Comparison of ENCODE assay signal across 26 mouse cellular contexts in genomic region chr19:42613647-42614225, GRCm38 (mm10). TPM values are rescaled to one million over a fixed set of nuclear protein-coding genes. Genes with fewer than 3 reads are reported as not detected.
DNase-seq lines count a peak whose midpoint lies in the region; ATAC-seq and TF ChIP-seq lines count a peak whose summit lies in the region.
"Had no signal": no experiment of that assay in that cellular context is flagged by ENCODE, and none has a peak within 500 bp of the region (broad histone marks: within the 10 kb centered on the region; RNA-seq: fewer than 3 reads in every experiment).

No protein-coding gene starts in this region.

- no peak overlapping the region for H3K9ac ChIP-seq in stomach, embryonic 16.5 days (ENCODE audit: low read length)
- H3K9ac ChIP-seq in stomach, postnatal 0 days (ENCODE audit: low read length): no peak overlapping the region
- H3K9ac ChIP-seq: forebrain, embryonic 15.5 days; liver, embryonic 12.5 days; neural tube, embryonic 12.5 days had no signal

- H3K4me1 ChIP-seq in heart, embryonic 10.5 days: peaks cover 17% of the 10 kb centered on the region
- peaks cover 9% of the 10 kb centered on the region; the same call in 1 of the 2 replicates for H3K4me1 ChIP-seq in stomach, embryonic 16.5 days (ENCODE audit: control insufficient read depth, insufficient read depth, low read length)
- no peaks in the 10 kb centered on the region for H3K4me1 ChIP-seq in stomach, postnatal 0 days (replicated peaks; ENCODE audit: control insufficient read depth, insufficient read depth)

- no peak overlapping the region for H3K27ac ChIP-seq in heart, embryonic 10.5 days
- H3K27ac ChIP-seq in stomach, embryonic 16.5 days (ENCODE audit: low read length): no peak overlapping the region
- no peak overlapping the region for H3K27ac ChIP-seq in stomach, postnatal 0 days (replicated peaks)
- H3K27ac ChIP-seq: forebrain, embryonic 15.5 days; heart, embryonic 13.5 days; intestine, embryonic 15.5 days; limb, embryonic 13.5 days; liver, embryonic 12.5 days; midbrain, embryonic 13.5 days; neural tube, embryonic 12.5 days had no signal

- no peak for TF ChIP-seq CTCF in stomach, postnatal 0 days (IDR thresholded peaks at IDR 0.05; ENCODE audit: low read depth)

- peak; percentile 26; the same call in 1 of the 2 replicates for ATAC-seq in stomach, embryonic 16.5 days (ENCODE audit: insufficient read depth, low FRiP score)
- no peak for ATAC-seq in stomach, postnatal 0 days (ENCODE audit: low FRiP score, low TSS enrichment)
- ATAC-seq: CD4-positive, CD25-positive, alpha-beta regulatory T cell, adult 4 months; forebrain, embryonic 15.5 days; hindbrain, embryonic 16.5 days; liver, embryonic 12.5 days; midbrain, embryonic 13.5 days had no signal

- H3K4me3 ChIP-seq in heart, embryonic 10.5 days: no peak overlapping the region
- no peak overlapping the region for H3K4me3 ChIP-seq in stomach, embryonic 16.5 days (replicated peaks; ENCODE audit: low read length)
- H3K4me3 ChIP-seq in stomach, postnatal 0 days (ENCODE audit: low read depth, low read length): no peak overlapping the region

- peaks cover 58% of the 10 kb centered on the region for H3K27me3 ChIP-seq in heart, embryonic 10.5 days (ENCODE audit: insufficient read depth, poor library complexity, severe bottlenecking)
- H3K27me3 ChIP-seq in stomach, embryonic 16.5 days (ENCODE audit: control insufficient read depth, insufficient read depth, low read length): no peaks in the 10 kb centered on the region
- no peaks in the 10 kb centered on the region; the same call in 1 of the 2 replicates for H3K27me3 ChIP-seq in stomach, postnatal 0 days (ENCODE audit: control insufficient read depth, insufficient read depth, low read length)

- no peak overlapping the region for H3K4me2 ChIP-seq in stomach, embryonic 16.5 days (ENCODE audit: low read depth, low read length)
- no peak overlapping the region for H3K4me2 ChIP-seq in stomach, postnatal 0 days (replicated peaks; ENCODE audit: low read depth)

- DNase-seq in heart, postnatal 10 days: peak; percentile 55 to 59
- DNase-seq in heart, embryonic 10.5 days (ENCODE audit: low spot score): no peak
- DNase-seq in stomach, postnatal 0 days (ENCODE audit: low spot score): no peak
- DNase-seq in Muller cell, postnatal 12 days (ENCODE audit: inconsistent ontology term): peak; percentile 35
- DNase-seq in yolk sac, embryonic 10.5 days (ENCODE audit: low spot score): no peak
- no peak for DNase-seq in lung, postnatal 14 days
- DNase-seq: adrenal gland, postnatal 10 days; cerebellum, adult 2 months; cerebellum, postnatal 25 days; layer of hippocampus, adult 9-11 months; lung, adult 2 months; right cerebral cortex, postnatal 25 days; thymus, adult 18-20 months had no signal

- 51% methylated on average over 7 of the region's 7 CpGs for WGBS in heart, embryonic 10.5 days
- WGBS in stomach, embryonic 16.5 days: 65% methylated on average over 7 of the region's 7 CpGs
- WGBS in stomach, postnatal 0 days: 54% methylated on average over 7 of the region's 7 CpGs

- no peak for TF ChIP-seq EP300 in stomach, postnatal 0 days (optimal IDR thresholded peaks at IDR 0.05)

- no peaks in the 10 kb centered on the region for H3K9me3 ChIP-seq in heart, embryonic 10.5 days
- H3K9me3 ChIP-seq in stomach, embryonic 16.5 days (replicated peaks; ENCODE audit: control insufficient read depth, low read length): no peaks in the 10 kb centered on the region
- no peaks in the 10 kb centered on the region for H3K9me3 ChIP-seq in stomach, postnatal 0 days (ENCODE audit: control insufficient read depth, low read length)
- H3K9me3 ChIP-seq: forebrain, embryonic 15.5 days; G1E; heart, embryonic 13.5 days; hindbrain, embryonic 10.5 days; intestine, embryonic 15.5 days; limb, embryonic 13.5 days; liver, embryonic 12.5 days; midbrain, embryonic 13.5 days; neural tube, embryonic 12.5 days had no signal

- intact Hi-C loops in heart, postnatal 10 days (cut with DNase I): no loop called here

- no peaks in the 10 kb centered on the region for H3K36me3 ChIP-seq in heart, embryonic 10.5 days
- H3K36me3 ChIP-seq in stomach, embryonic 16.5 days (ENCODE audit: control insufficient read depth, insufficient read depth, low read length): no peaks in the 10 kb centered on the region
- H3K36me3 ChIP-seq in stomach, postnatal 0 days (ENCODE audit: control insufficient read depth, insufficient read depth, low read length): no peaks in the 10 kb centered on the region
- H3K36me3 ChIP-seq: forebrain, embryonic 15.5 days; G1E; heart, embryonic 13.5 days; hindbrain, embryonic 10.5 days; intestine, embryonic 15.5 days; limb, embryonic 13.5 days; liver, embryonic 12.5 days; midbrain, embryonic 13.5 days; neural tube, embryonic 12.5 days had no signal

RNA-seq across cellular contexts. Expression of gene Loxl4, which starts 1.1 kb away (rescaled TPM):
- total RNA-seq in heart, postnatal 10 days (2021): 1 to 10 TPM; 1.1 to 1.6 TPM
- 0.04 and 0.10 TPM in 2 replicates for polyA plus RNA-seq in heart, embryonic 10.5 days (2016; fragmentation: Nextera tagmentation; extraction: Ambion mirVana)
- polyA plus RNA-seq in stomach, embryonic 16.5 days (2015; fragmentation: Nextera tagmentation; extraction: Ambion mirVana): 5.0 and 5.1 TPM in 2 replicates
- 2.2 and 3.1 TPM in 2 replicates for polyA plus RNA-seq in stomach, postnatal 0 days (2015; fragmentation: Nextera tagmentation; extraction: Ambion mirVana)
- total RNA-seq: G1E; megakaryocyte, adult 5-6 weeks had no signal
- polyA plus RNA-seq: G1E had no signal

Comparison
In these comparisons a context has a peak if more than half of its experiments do, and no peak if none do; other contexts are left out.
1. DNase-seq: peak in heart, postnatal 10 days (2 of 2) and Muller cell, postnatal 12 days (single experiment); none in heart, embryonic 10.5 days (single experiment), stomach, postnatal 0 days (single experiment), yolk sac, embryonic 10.5 days (single experiment) and lung, postnatal 14 days (single experiment).